Mouse (Mus musculus): ENCODE results near the gene Npas1.

GRCm38 (mm10) chr7:16420493-16421118, 56.9 kb downstream of the Npas1 start:
- TF ChIP-seq CTCF (IDR thresholded peaks at IDR 0.05; ENCODE audit: control insufficient read depth, insufficient read depth, low read length) (no peak), POLR2A (IDR thresholded peaks at IDR 0.05; ENCODE audit: borderline replicate concordance, control insufficient read depth, low read depth, low read length) (no peak)
